Mouse (Mus musculus) stomach, postnatal 0 days (tissue): ENCODE measurements around the gene Stk11. TPM values are rescaled to one million over a fixed set of nuclear protein-coding genes. Genes with fewer than 3 reads are reported as not detected.
A peak's percentile ranks its signal among the peaks of the same experiment; 100 is the strongest.

Experiments
- ATAC-seq: fragments of 200-750 bp; cut with Nextera tagmentation; 2 replicates; pipeline ENCODE4 v1.8.0; 2017; ENCODE audit not compliant: low FRiP score, low TSS enrichment
- DNase-seq: peaks from one replicate; pipeline ENCODE4 v3.0.0-alpha.2; 2016; ENCODE audit warnings: low spot score
- H3K27ac ChIP-seq: fragments of 300-500 bp; sonication (generic); replicated peaks from 2 replicates; pipeline ENCODE4 v1.5.1; 2014; ENCODE audit warnings: mild to moderate bottlenecking, control low read depth
- H3K27me3 ChIP-seq: fragments of 300-500 bp; sonication (generic); 2 replicates; pipeline ENCODE4 v1.6.1; 2014; ENCODE audit warnings: low read length; ENCODE audit not compliant: control insufficient read depth, insufficient read depth
- H3K36me3 ChIP-seq: fragments of 300-500 bp; sonication (generic); 2 replicates; pipeline ENCODE4 v1.6.1; 2014; ENCODE audit warnings: low read length, mixed read lengths; ENCODE audit not compliant: control insufficient read depth, insufficient read depth
- H3K4me1 ChIP-seq: fragments of 300-500 bp; sonication (generic); replicated peaks from 2 replicates; pipeline ENCODE4 v1.6.1; 2014; ENCODE audit warnings: antibody characterized with exemption; ENCODE audit not compliant: control insufficient read depth, insufficient read depth
- H3K4me2 ChIP-seq: fragments of 300-500 bp; sonication (generic); replicated peaks from 2 replicates; pipeline ENCODE4 v1.6.1; 2014; ENCODE audit warnings: low read depth, mild to moderate bottlenecking, control low read depth, moderate library complexity
- H3K4me3 ChIP-seq: fragments of 300-500 bp; sonication (generic); 2 replicates; pipeline ENCODE4 v1.5.1; 2014; ENCODE audit warnings: low read depth, low read length, control low read depth
- H3K9ac ChIP-seq: fragments of 300-500 bp; sonication (generic); 2 replicates; pipeline ENCODE4 v1.6.1; 2014; ENCODE audit warnings: mild to moderate bottlenecking, low read length, control low read depth, mixed read lengths
- H3K9me3 ChIP-seq: fragments of 300-500 bp; sonication (generic); 2 replicates; pipeline ENCODE4 v1.6.1; 2016; ENCODE audit warnings: low read length; ENCODE audit not compliant: control insufficient read depth
- CTCF ChIP-seq: IDR thresholded peaks from 2 replicates; pipeline ENCODE4 v1.5.1; 2016; ENCODE audit warnings: antibody characterized with exemption, low read depth, mild to moderate bottlenecking, moderate library complexity
- EP300 ChIP-seq: optimal IDR thresholded peaks from 2 replicates; pipeline ENCODE3; 2016; ENCODE audit warnings: antibody characterized with exemption
- WGBS: fragments of 180-500 bp; shearing (Covaris S2); extraction: QIAGEN DNeasy Blood & Tissue Kit; methylation state at CpG from one replicate; pipeline ENCODE4 v1.1.7; 2014; 5-methylcytosine and 5-hydroxymethylcytosine counted together
- polyA plus RNA-seq: library from polyadenylated mRNA; unstranded; fragments of >200 nt; fragmentation: Nextera tagmentation; extraction: Ambion mirVana; gene quantifications from 2 replicates; pipeline ENCODE4 v1.2.1, GENCODE M21; 2015

The Stk11 gene
- polyA plus RNA-seq, 1 experiment from 2014 or later = 10.3 TPM

- DNase-seq = peak; percentile 99
- peak overlapping the region; percentile 100 for H3K27ac ChIP-seq
- peak; percentile 88 for ATAC-seq
- H3K4me3 ChIP-seq = peak overlapping the region; percentile 89
- H3K4me1 ChIP-seq = peaks cover 15% of the 10 kb centered on the region
- H3K36me3 ChIP-seq = peaks cover 24% of the 10 kb centered on the region
- under 1% methylated on average over 45 of the region's 55 CpGs for WGBS
- no peaks in the 10 kb centered on the region for H3K27me3 ChIP-seq
- peak; percentile 75 for TF ChIP-seq EP300
- no peak for TF ChIP-seq CTCF
- H3K9me3 ChIP-seq = no peaks in the 10 kb centered on the region
- H3K4me2 ChIP-seq = peak overlapping the region; percentile 62
- peak overlapping the region; percentile 100 for H3K9ac ChIP-seq
Observed at GRCm38 (mm10) chr10:80167460-80168037, 51.9 kb downstream of the Stk11 start.

GRCm38 (mm10) chr10:80168038-80168661 lies 52.5 kb downstream of the Stk11 start:
- WGBS = under 1% methylated on average over 48 of the region's 48 CpGs
- H3K36me3 ChIP-seq = peaks cover 24% of the 10 kb centered on the region
- peak overlapping the region; percentile 100 for H3K9ac ChIP-seq
- peak overlapping the region; percentile 89 for H3K4me3 ChIP-seq
- no peaks in the 10 kb centered on the region for H3K27me3 ChIP-seq
- H3K9me3 ChIP-seq = no peaks in the 10 kb centered on the region
- DNase-seq = peak; percentile 96
- peaks cover 13% of the 10 kb centered on the region for H3K4me1 ChIP-seq
- H3K27ac ChIP-seq = peak overlapping the region; percentile 100
- peak overlapping the region; percentile 62 for H3K4me2 ChIP-seq
- TF ChIP-seq CTCF (no peak), EP300 (no peak)
- peak; percentile 35; the same call in 1 of the 2 replicates for ATAC-seq

- Histone ChIP-seq H3K4me3 (peak overlapping the region; percentile 89), H3K9ac (no peak overlapping the region), H3K27ac (no peak overlapping the region; the same call in 1 of the 2 replicates), H3K36me3 (peaks cover 24% of the 10 kb centered on the region), H3K27me3 (no peaks in the 10 kb centered on the region), H3K4me1 (peaks cover 13% of the 10 kb centered on the region), H3K9me3 (no peaks in the 10 kb centered on the region), H3K4me2 (peak overlapping the region; percentile 62)
- TF ChIP-seq EP300 (no peak), CTCF (no peak)
- no peak for ATAC-seq
- no peak for DNase-seq
- WGBS = 50% methylated on average over 1 of the region's 1 CpGs
Observed at GRCm38 (mm10) chr10:80169070-80169469, 53.5 kb downstream of the Stk11 start.

GRCm38 (mm10) chr10:80169651-80170050 lies 54.0 kb downstream of the Stk11 start:
- Histone ChIP-seq H3K9me3 (no peaks in the 10 kb centered on the region), H3K4me3 (no peak overlapping the region), H3K36me3 (peaks cover 24% of the 10 kb centered on the region), H3K9ac (no peak overlapping the region), H3K27ac (no peak overlapping the region), H3K27me3 (no peaks in the 10 kb centered on the region), H3K4me1 (peaks cover 8% of the 10 kb centered on the region), H3K4me2 (no peak overlapping the region)
- TF ChIP-seq CTCF = no peak
- TF ChIP-seq EP300 = no peak
- no peak for DNase-seq
- WGBS = 86% methylated on average over 7 of the region's 7 CpGs
- ATAC-seq = no peak

- Histone ChIP-seq H3K9me3 (no peaks in the 10 kb centered on the region), H3K36me3 (peaks cover 24% of the 10 kb centered on the region), H3K4me1 (0 out of 2 replicates have a peak, but pooled peaks cover 7% of the 10 kb centered on the region), H3K27me3 (no peaks in the 10 kb centered on the region), H3K27ac (no peak overlapping the region; the same call in 1 of the 2 replicates), H3K4me3 (no peak overlapping the region), H3K9ac (no peak overlapping the region), H3K4me2 (no peak overlapping the region)
- 96% methylated on average over 16 of the region's 16 CpGs for WGBS
- TF ChIP-seq CTCF = no peak
- TF ChIP-seq EP300 = no peak
- DNase-seq = no peak
- no peak for ATAC-seq
Observed at GRCm38 (mm10) chr10:80170052-80170451, 54.4 kb downstream of the Stk11 start.

GRCm38 (mm10) chr10:80170601-80171021 lies 55.0 kb downstream of the Stk11 start:
- Histone ChIP-seq H3K4me2 (no peak overlapping the region), H3K4me1 (0 out of 2 replicates have a peak, but pooled peaks cover 6% of the 10 kb centered on the region), H3K4me3 (no peak overlapping the region), H3K27ac (no peak overlapping the region; the same call in 1 of the 2 replicates), H3K9me3 (no peaks in the 10 kb centered on the region), H3K36me3 (peaks cover 24% of the 10 kb centered on the region), H3K27me3 (no peaks in the 10 kb centered on the region), H3K9ac (no peak overlapping the region)
- TF ChIP-seq EP300 (no peak), CTCF (no peak)
- DNase-seq (no peak), ATAC-seq (no peak)
- 92% methylated on average over 19 of the region's 19 CpGs for WGBS
